Mouse (Mus musculus) lung, embryonic 14.5 days (tissue): ENCODE measurements around the gene Gm21969. TPM values are rescaled to one million over a fixed set of nuclear protein-coding genes. Genes with fewer than 3 reads are reported as not detected.
A peak's percentile ranks its signal among the peaks of the same experiment; 100 is the strongest.

ENCODE experiments used
- ATAC-seq: fragments of 200-750 bp; cut with Nextera tagmentation; 2 replicates; pipeline ENCODE4 v1.8.0; 2017; ENCODE audit warnings: mild to moderate bottlenecking, moderate TSS enrichment, moderate library complexity; ENCODE audit not compliant: insufficient read depth
- DNase-seq: peaks from one replicate; pipeline ENCODE4 v3.0.0-alpha.2; 2015
- H3K27ac ChIP-seq: fragments of 300-500 bp; sonication (generic); 2 replicates; pipeline ENCODE4 v1.5.1; 2014; ENCODE audit warnings: low read depth, mild to moderate bottlenecking, moderate library complexity
- H3K27me3 ChIP-seq: fragments of 300-500 bp; sonication (generic); 2 replicates; pipeline ENCODE4 v1.6.1; 2014; ENCODE audit warnings: low read length, control low read depth; ENCODE audit not compliant: insufficient read depth
- H3K36me3 ChIP-seq: fragments of 300-500 bp; sonication (generic); 2 replicates; pipeline ENCODE4 v1.6.1; 2014; ENCODE audit warnings: control low read depth; ENCODE audit not compliant: insufficient read depth
- H3K4me1 ChIP-seq: fragments of 300-500 bp; sonication (generic); 2 replicates; pipeline ENCODE4 v1.6.1; 2014; ENCODE audit warnings: antibody characterized with exemption, control low read depth; ENCODE audit not compliant: insufficient read depth
- H3K4me2 ChIP-seq: fragments of 300-500 bp; sonication (generic); 2 replicates; pipeline ENCODE4 v1.6.1; 2014; ENCODE audit warnings: mild to moderate bottlenecking
- H3K4me3 ChIP-seq: fragments of 300-500 bp; sonication (generic); 2 replicates; pipeline ENCODE4 v1.5.1; 2014; ENCODE audit warnings: low read depth, low read length
- H3K9ac ChIP-seq: fragments of 300-500 bp; sonication (generic); 2 replicates; pipeline ENCODE4 v1.6.1; 2014
- H3K9me3 ChIP-seq: fragments of 300-500 bp; sonication (generic); 2 replicates; pipeline ENCODE4 v1.6.1; 2016; ENCODE audit warnings: low read depth, low read length, control low read depth
- CTCF ChIP-seq: IDR thresholded peaks from 2 replicates; pipeline ENCODE4 v1.5.1; 2016; ENCODE audit warnings: antibody characterized with exemption, low read depth
- WGBS: fragments of 180-500 bp; shearing (Covaris S2); extraction: QIAGEN DNeasy Blood & Tissue Kit; methylation state at CpG from one replicate; pipeline ENCODE4 v1.1.7; 2014; 5-methylcytosine and 5-hydroxymethylcytosine counted together
- polyA plus RNA-seq: library from polyadenylated mRNA; unstranded; fragments of >200 nt; fragmentation: Nextera tagmentation; extraction: Ambion mirVana; gene quantifications from 2 replicates; pipeline ENCODE4 v1.2.1, GENCODE M21; 2014

The Gm21969 gene
- polyA plus RNA-seq, 1 experiment from 2014 or later: not detected

GRCm38 (mm10) chr4:139593383-139593782 is 9.6 kb upstream of the Gm21969 start:
- no peaks in the 10 kb centered on the region for H3K27me3 ChIP-seq
- TF ChIP-seq CTCF: no peak
- H3K4me2 ChIP-seq: no peak overlapping the region
- no peak overlapping the region for H3K4me3 ChIP-seq
- no peaks in the 10 kb centered on the region for H3K36me3 ChIP-seq
- DNase-seq (no peak), ATAC-seq (no peak)
- peaks cover 25% of the 10 kb centered on the region for H3K4me1 ChIP-seq
- H3K27ac ChIP-seq: 0 out of 2 replicates have a peak overlapping the region, but pooled peaks have one; percentile 4
- no peaks in the 10 kb centered on the region for H3K9me3 ChIP-seq
- WGBS: 66% methylated on average over 6 of the region's 6 CpGs
- H3K9ac ChIP-seq: no peak overlapping the region

- H3K4me1 ChIP-seq: peaks cover 31% of the 10 kb centered on the region
- no peak overlapping the region for H3K4me3 ChIP-seq
- H3K27ac ChIP-seq: peak overlapping the region; percentile 6; the same call in 1 of the 2 replicates
- no peak for ATAC-seq
- H3K9me3 ChIP-seq: no peaks in the 10 kb centered on the region
- H3K27me3 ChIP-seq: no peaks in the 10 kb centered on the region
- WGBS: 52% methylated on average over 3 of the region's 3 CpGs
- peak; percentile 27 for DNase-seq
- no peaks in the 10 kb centered on the region for H3K36me3 ChIP-seq
- H3K4me2 ChIP-seq: no peak overlapping the region
- peak; percentile 49 for TF ChIP-seq CTCF
- H3K9ac ChIP-seq: no peak overlapping the region
Measured at GRCm38 (mm10) chr4:139594062-139594461, 8.9 kb upstream of the Gm21969 start.

GRCm38 (mm10) chr4:139596715-139597114 is 6.3 kb upstream of the Gm21969 start:
- WGBS: 36% methylated on average over 9 of the region's 9 CpGs
- H3K9me3 ChIP-seq: no peaks in the 10 kb centered on the region
- H3K27me3 ChIP-seq: no peaks in the 10 kb centered on the region
- H3K36me3 ChIP-seq: no peaks in the 10 kb centered on the region
- ATAC-seq (no peak), DNase-seq (no peak)
- H3K9ac ChIP-seq: 0 out of 2 replicates have a peak overlapping the region, but pooled peaks have one; percentile 3
- peak overlapping the region; percentile 98 for H3K27ac ChIP-seq
- no peak for TF ChIP-seq CTCF
- H3K4me3 ChIP-seq: no peak overlapping the region
- peaks cover 48% of the 10 kb centered on the region for H3K4me1 ChIP-seq
- 0 out of 2 replicates have a peak overlapping the region, but pooled peaks have one; percentile 12 for H3K4me2 ChIP-seq

GRCm38 (mm10) chr4:139597286-139598284 is 5.4 kb upstream of the Gm21969 start:
- no peaks in the 10 kb centered on the region for H3K9me3 ChIP-seq
- peaks cover 57% of the 10 kb centered on the region for H3K4me1 ChIP-seq
- peak overlapping the region; percentile 56 for H3K4me2 ChIP-seq
- peak overlapping the region; percentile 98 for H3K27ac ChIP-seq
- H3K9ac ChIP-seq: peak overlapping the region; percentile 18
- H3K36me3 ChIP-seq: no peaks in the 10 kb centered on the region
- H3K27me3 ChIP-seq: no peaks in the 10 kb centered on the region
- no peak; the same call in 1 of the 2 replicates for ATAC-seq
- DNase-seq: no peak
- WGBS: 41% methylated on average over 20 of the region's 20 CpGs
- H3K4me3 ChIP-seq: no peak overlapping the region
- no peak for TF ChIP-seq CTCF

GRCm38 (mm10) chr4:139598356-139598755 is 4.6 kb upstream of the Gm21969 start:
- Histone ChIP-seq H3K9me3 (no peaks in the 10 kb centered on the region), H3K27ac (peak overlapping the region; percentile 98), H3K36me3 (no peaks in the 10 kb centered on the region), H3K9ac (peak overlapping the region; percentile 18), H3K4me2 (peak overlapping the region; percentile 56), H3K27me3 (no peaks in the 10 kb centered on the region), H3K4me1 (peaks cover 62% of the 10 kb centered on the region), H3K4me3 (peak overlapping the region; percentile 1; the same call in 1 of the 2 replicates)
- no peak for TF ChIP-seq CTCF
- ATAC-seq (peak; percentile 18; the same call in 1 of the 2 replicates), DNase-seq (peak; percentile 78)
- 7% methylated on average over 13 of the region's 13 CpGs for WGBS

- Histone ChIP-seq H3K27ac (peak overlapping the region; percentile 98), H3K27me3 (no peaks in the 10 kb centered on the region), H3K4me3 (peak overlapping the region; percentile 1), H3K36me3 (no peaks in the 10 kb centered on the region), H3K4me1 (peaks cover 62% of the 10 kb centered on the region), H3K9me3 (no peaks in the 10 kb centered on the region), H3K4me2 (peak overlapping the region; percentile 56), H3K9ac (peak overlapping the region; percentile 18)
- ATAC-seq (peak; percentile 86), DNase-seq (peak; percentile 99)
- TF ChIP-seq CTCF: peak; percentile 50
- WGBS: under 1% methylated on average over 12 of the region's 12 CpGs
Measured at GRCm38 (mm10) chr4:139598950-139599518, 4.0 kb upstream of the Gm21969 start.
